Mouse (Mus musculus): ENCODE data around the gene Vti1b. TPM values are rescaled to one million over a fixed set of nuclear protein-coding genes. Genes with fewer than 3 reads are reported as not detected.

The Vti1b gene
- polyA plus RNA-seq, 1 experiment: 66.4 TPM

DNA sequence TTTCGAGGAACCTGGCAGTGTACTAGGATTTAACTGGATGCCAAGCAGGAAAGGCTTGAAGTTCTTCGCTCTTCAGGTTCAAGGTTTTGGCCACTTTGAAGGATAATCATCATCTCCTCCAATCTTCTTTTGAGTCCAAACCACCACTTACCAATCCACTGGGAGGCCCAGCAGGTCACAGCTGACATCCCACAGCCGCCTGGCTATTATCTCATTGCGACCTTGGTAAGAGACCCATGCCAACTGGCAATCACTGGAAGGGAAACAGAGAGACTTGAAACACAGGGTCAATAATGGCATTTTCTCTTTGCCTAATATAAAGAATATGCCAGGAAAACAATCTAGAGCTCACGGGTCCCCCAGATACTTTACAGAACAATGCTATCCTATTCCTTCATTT lies 3.5 kb upstream of the Vti1b start:
- peaks cover 12% of the 10 kb centered on the region for H3K79me2 ChIP-seq (ENCODE audit: control insufficient read depth, insufficient read depth)
- H3ac ChIP-seq (ENCODE audit: control insufficient read depth, insufficient read length, low read depth): no peak overlapping the region
- no peaks in the 10 kb centered on the region for H3K27me3 ChIP-seq (ENCODE audit: control insufficient read depth, insufficient read depth, insufficient read length)
- H3K4me3 ChIP-seq (ENCODE audit: insufficient read depth, poor library complexity, severe bottlenecking): no peak overlapping the region
- H3K36me3 ChIP-seq (ENCODE audit: control insufficient read depth, insufficient read depth): peaks cover 9% of the 10 kb centered on the region
- TF ChIP-seq MAX (IDR thresholded peaks at IDR 0.05) (no peak), USF1 (IDR thresholded peaks at IDR 0.05; ENCODE audit: low read depth) (no peak), CEBPB (IDR thresholded peaks at IDR 0.05; ENCODE audit: low read depth) (no peak), CTCF (IDR thresholded peaks at IDR 0.05; ENCODE audit: control insufficient read depth, insufficient read depth, insufficient read length) (no peak), MYOD1 (IDR thresholded peaks at IDR 0.05; ENCODE audit: control insufficient read depth, insufficient read length, low read depth) (no peak)
- peaks cover 9% of the 10 kb centered on the region for H3K79me3 ChIP-seq (ENCODE audit: low read depth)

DNA sequence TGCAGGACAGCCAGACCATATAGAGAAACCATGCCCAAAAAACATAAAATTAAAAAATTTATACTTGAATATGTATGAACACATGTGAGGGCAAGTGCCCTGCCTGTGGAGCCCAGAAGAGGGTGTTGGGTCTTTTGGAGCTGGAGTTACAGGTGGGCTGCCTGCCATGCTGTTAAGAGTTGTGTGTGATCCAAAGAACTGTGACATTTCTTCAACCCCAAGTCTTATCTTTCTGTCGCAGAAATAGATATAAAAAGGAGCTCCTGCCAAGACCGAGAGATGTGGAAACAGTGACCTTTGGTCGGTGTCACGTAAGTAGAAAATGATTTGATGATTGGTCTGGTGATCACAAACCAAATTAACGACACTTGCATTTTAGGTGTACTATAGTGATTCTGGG lies 1.3 kb upstream of the Vti1b start:
- TF ChIP-seq MYOG (IDR thresholded peaks at IDR 0.05; ENCODE audit: control insufficient read depth, extremely low read depth, insufficient read length) (no peak), CTCF (IDR thresholded peaks at IDR 0.05; ENCODE audit: control insufficient read depth, insufficient read depth, insufficient read length) (no peak), MAX (IDR thresholded peaks at IDR 0.05) (no peak), CEBPB (IDR thresholded peaks at IDR 0.05; ENCODE audit: low read depth) (no peak), MYOD1 (IDR thresholded peaks at IDR 0.05; ENCODE audit: control insufficient read depth, insufficient read length, low read depth) (no peak), USF1 (IDR thresholded peaks at IDR 0.05; ENCODE audit: low read depth) (no peak), FOSL1 (IDR thresholded peaks at IDR 0.05; ENCODE audit: insufficient read depth, low read length, poor library complexity, severe bottlenecking) (no peak)
- Histone ChIP-seq H3K4me3 (ENCODE audit: insufficient read depth, poor library complexity, severe bottlenecking) (no peak overlapping the region), H3K36me3 (ENCODE audit: control insufficient read depth, insufficient read depth) (peaks cover 12% of the 10 kb centered on the region), H3ac (ENCODE audit: control insufficient read depth, insufficient read length, low read depth) (no peak overlapping the region), H3K27me3 (ENCODE audit: control insufficient read depth, insufficient read depth, insufficient read length) (no peaks in the 10 kb centered on the region), H3K79me2 (ENCODE audit: control insufficient read depth, insufficient read depth) (peaks cover 35% of the 10 kb centered on the region), H3K79me3 (ENCODE audit: low read depth) (peaks cover 25% of the 10 kb centered on the region)

- H3K27me3 ChIP-seq (ENCODE audit: control insufficient read depth, insufficient read depth, insufficient read length): no peaks in the 10 kb centered on the region
- TF ChIP-seq USF1 (IDR thresholded peaks at IDR 0.05; ENCODE audit: low read depth) (no peak), MYOD1 (IDR thresholded peaks at IDR 0.05; ENCODE audit: control insufficient read depth, insufficient read length, low read depth) (no peak), MAX (IDR thresholded peaks at IDR 0.05) (no peak)
- peak overlapping the region; percentile 18 for H3ac ChIP-seq (ENCODE audit: control insufficient read depth, insufficient read length, low read depth)
- peaks cover 58% of the 10 kb centered on the region for H3K79me2 ChIP-seq (ENCODE audit: control insufficient read depth, insufficient read depth)
- peaks cover 22% of the 10 kb centered on the region for H3K36me3 ChIP-seq (ENCODE audit: control insufficient read depth, insufficient read depth)
- peak overlapping the region; percentile 88 for H3K4me3 ChIP-seq (ENCODE audit: insufficient read depth, poor library complexity, severe bottlenecking)
- H3K79me3 ChIP-seq (ENCODE audit: low read depth): peaks cover 40% of the 10 kb centered on the region
Observed at GRCm38 (mm10) chr12:79171269-79171995, 1.0 kb downstream of the Vti1b start.

GRCm38 (mm10) chr12:79170421-79170820 lies 2.0 kb downstream of the Vti1b start:
- Histone ChIP-seq H3K79me3 (ENCODE audit: low read depth) (peaks cover 40% of the 10 kb centered on the region), H3K36me3 (ENCODE audit: control insufficient read depth, insufficient read depth) (peaks cover 22% of the 10 kb centered on the region), H3ac (ENCODE audit: control insufficient read depth, insufficient read length, low read depth) (no peak overlapping the region), H3K27me3 (ENCODE audit: control insufficient read depth, insufficient read depth, insufficient read length) (no peaks in the 10 kb centered on the region), H3K79me2 (ENCODE audit: control insufficient read depth, insufficient read depth) (peaks cover 62% of the 10 kb centered on the region), H3K4me3 (ENCODE audit: insufficient read depth, poor library complexity, severe bottlenecking) (no peak overlapping the region)
- TF ChIP-seq MYOG (IDR thresholded peaks at IDR 0.05; ENCODE audit: control insufficient read depth, extremely low read depth, insufficient read length) (no peak), CTCF (IDR thresholded peaks at IDR 0.05; ENCODE audit: control insufficient read depth, insufficient read depth, insufficient read length) (no peak), MAX (IDR thresholded peaks at IDR 0.05) (no peak), USF1 (IDR thresholded peaks at IDR 0.05; ENCODE audit: low read depth) (no peak), FOSL1 (IDR thresholded peaks at IDR 0.05; ENCODE audit: insufficient read depth, low read length, poor library complexity, severe bottlenecking) (no peak), CEBPB (IDR thresholded peaks at IDR 0.05; ENCODE audit: low read depth) (no peak), MYOD1 (IDR thresholded peaks at IDR 0.05; ENCODE audit: control insufficient read depth, insufficient read length, low read depth) (no peak)

GRCm38 (mm10) chr12:79169173-79169572 lies 3.3 kb downstream of the Vti1b start:
- H3ac ChIP-seq (ENCODE audit: control insufficient read depth, insufficient read length, low read depth): no peak overlapping the region

DNA sequence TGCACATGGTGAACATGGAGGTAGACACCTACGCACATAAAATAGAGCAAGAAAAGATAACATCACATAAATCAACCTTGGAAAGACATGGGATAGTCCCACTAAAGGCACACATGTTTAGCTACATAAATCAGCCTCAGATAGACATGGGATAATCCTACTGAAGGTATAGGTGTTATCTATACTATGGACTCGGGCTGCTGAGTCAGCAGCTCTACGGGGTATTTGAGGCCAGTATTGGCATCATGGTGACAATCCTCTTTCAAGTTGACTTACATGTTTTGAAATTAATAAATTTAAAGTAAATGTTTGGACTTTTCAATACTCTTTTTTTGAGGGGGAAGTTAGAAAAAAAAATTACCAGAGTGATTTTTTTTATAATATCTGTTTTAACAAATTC lies 9.6 kb downstream of the Vti1b start:
- peaks cover 6% of the 10 kb centered on the region for H3K79me3 ChIP-seq (ENCODE audit: low read depth)
- peaks cover 78% of the 10 kb centered on the region for H3K36me3 ChIP-seq (ENCODE audit: control insufficient read depth, insufficient read depth)
- TF ChIP-seq CEBPB (IDR thresholded peaks at IDR 0.05; ENCODE audit: low read depth): no peak
- no peak for TF ChIP-seq MYOD1 (IDR thresholded peaks at IDR 0.05; ENCODE audit: control insufficient read depth, insufficient read length, low read depth)
- no peak for TF ChIP-seq MYOG (IDR thresholded peaks at IDR 0.05; ENCODE audit: control insufficient read depth, extremely low read depth, insufficient read length)
- no peak for TF ChIP-seq USF1 (IDR thresholded peaks at IDR 0.05; ENCODE audit: low read depth)
- TF ChIP-seq CTCF (IDR thresholded peaks at IDR 0.05; ENCODE audit: control insufficient read depth, insufficient read depth, insufficient read length): no peak
- no peak for TF ChIP-seq FOSL1 (IDR thresholded peaks at IDR 0.05; ENCODE audit: insufficient read depth, low read length, poor library complexity, severe bottlenecking)
- no peak for TF ChIP-seq MAX (IDR thresholded peaks at IDR 0.05)
- H3K4me3 ChIP-seq (ENCODE audit: insufficient read depth, poor library complexity, severe bottlenecking): no peak overlapping the region
- peaks cover 18% of the 10 kb centered on the region for H3K79me2 ChIP-seq (ENCODE audit: control insufficient read depth, insufficient read depth)
- no peak overlapping the region for H3ac ChIP-seq (ENCODE audit: control insufficient read depth, insufficient read length, low read depth)
- H3K27me3 ChIP-seq (ENCODE audit: control insufficient read depth, insufficient read depth, insufficient read length): no peaks in the 10 kb centered on the region

More at GRCm38 (mm10) chr12:79169173-79169572, 3.3 kb downstream of the Vti1b start:
- Histone ChIP-seq H3K27me3 (ENCODE audit: control insufficient read depth, insufficient read depth, insufficient read length) (no peaks in the 10 kb centered on the region), H3K36me3 (ENCODE audit: control insufficient read depth, insufficient read depth) (peaks cover 30% of the 10 kb centered on the region), H3K79me2 (ENCODE audit: control insufficient read depth, insufficient read depth) (peaks cover 62% of the 10 kb centered on the region), H3K79me3 (ENCODE audit: low read depth) (peaks cover 40% of the 10 kb centered on the region), H3K4me3 (ENCODE audit: insufficient read depth, poor library complexity, severe bottlenecking) (no peak overlapping the region)
- TF ChIP-seq MAX (IDR thresholded peaks at IDR 0.05): no peak
- TF ChIP-seq USF1 (IDR thresholded peaks at IDR 0.05; ENCODE audit: low read depth): no peak
- TF ChIP-seq CEBPB (IDR thresholded peaks at IDR 0.05; ENCODE audit: low read depth): no peak
- TF ChIP-seq MYOG (IDR thresholded peaks at IDR 0.05; ENCODE audit: control insufficient read depth, extremely low read depth, insufficient read length): no peak
- TF ChIP-seq MYOD1 (IDR thresholded peaks at IDR 0.05; ENCODE audit: control insufficient read depth, insufficient read length, low read depth): no peak
- TF ChIP-seq CTCF (IDR thresholded peaks at IDR 0.05; ENCODE audit: control insufficient read depth, insufficient read depth, insufficient read length): no peak
- no peak for TF ChIP-seq FOSL1 (IDR thresholded peaks at IDR 0.05; ENCODE audit: insufficient read depth, low read length, poor library complexity, severe bottlenecking)

Measured in C2C12 (cell line).